Comparison of ENCODE assay signal across 9 mouse cellular contexts in the genomic region with DNA sequence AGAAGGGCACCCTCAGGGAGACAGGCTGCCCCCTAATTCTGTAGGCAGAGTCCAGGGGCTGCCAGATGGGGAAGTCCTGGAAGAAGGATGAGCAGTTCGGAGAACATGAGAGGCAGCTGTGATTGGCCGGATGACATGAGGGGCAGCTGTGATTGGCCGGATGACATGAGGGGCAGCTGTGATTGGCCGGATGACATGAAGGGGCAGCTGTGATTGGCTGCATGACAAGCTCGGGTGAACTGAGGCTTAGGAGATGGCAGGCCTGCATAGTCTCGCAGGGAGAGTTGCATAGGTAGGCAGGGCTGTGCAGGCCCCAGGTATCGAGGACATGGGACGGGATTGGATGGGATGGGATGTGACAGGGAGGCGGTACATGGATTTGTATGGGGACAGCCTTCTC. TPM values are rescaled to one million over a fixed set of nuclear protein-coding genes. Genes with fewer than 3 reads are reported as not detected.
A peak's percentile ranks its signal among the peaks of the same experiment; 100 is the strongest.
DNase-seq lines count a peak whose midpoint lies in the region; ATAC-seq lines count a peak whose summit lies in the region.
"Had no signal": no experiment of that assay in that cellular context is flagged by ENCODE, and none has a peak within 500 bp of the region (broad histone marks: within the 10 kb centered on the region; RNA-seq: fewer than 3 reads in every experiment).

No protein-coding gene starts in this region.

- H3K4me1 ChIP-seq in kidney, embryonic 16.5 days (ENCODE audit: insufficient read depth, low read length) = 0 out of 2 replicates have a peak, but pooled peaks cover 5% of the 10 kb centered on the region
- peaks cover 16% of the 10 kb centered on the region for H3K4me1 ChIP-seq in hindbrain, embryonic 15.5 days (replicated peaks)
- H3K4me1 ChIP-seq in midbrain, embryonic 13.5 days (replicated peaks) = peaks cover 15% of the 10 kb centered on the region

- H3K9ac ChIP-seq in kidney, embryonic 16.5 days (replicated peaks; ENCODE audit: low read length) = no peak overlapping the region
- H3K9ac ChIP-seq in hindbrain, embryonic 15.5 days = no peak overlapping the region
- H3K9ac ChIP-seq in midbrain, embryonic 13.5 days (replicated peaks) = no peak overlapping the region

- no peaks in the 10 kb centered on the region; the same call in 1 of the 2 replicates for H3K27me3 ChIP-seq in kidney, embryonic 16.5 days (ENCODE audit: insufficient read depth, low read length)
- H3K27me3 ChIP-seq in hindbrain, embryonic 15.5 days = no peaks in the 10 kb centered on the region
- H3K27me3 ChIP-seq in midbrain, embryonic 13.5 days = no peaks in the 10 kb centered on the region

- no peak overlapping the region for H3K27ac ChIP-seq in kidney, embryonic 16.5 days (ENCODE audit: low read length)
- H3K27ac ChIP-seq in hindbrain, embryonic 15.5 days (replicated peaks) = no peak overlapping the region
- H3K27ac ChIP-seq in midbrain, embryonic 13.5 days = peak overlapping the region; percentile 60; the same call in 1 of the 2 replicates

- intact Hi-C loops in left cerebral cortex, postnatal 14 days (cut with DNase I) = loop anchor here (2.0 kb wide), 1 partner anchor 84 kb away; no protein-coding TSS in a partner anchor

- WGBS in kidney, embryonic 16.5 days = 20% methylated on average over 9 of the region's 9 CpGs
- 5% methylated on average over 9 of the region's 9 CpGs for WGBS in hindbrain, embryonic 15.5 days
- 13% methylated on average over 9 of the region's 9 CpGs for WGBS in midbrain, embryonic 13.5 days

- no peaks in the 10 kb centered on the region for H3K36me3 ChIP-seq in kidney, embryonic 16.5 days (ENCODE audit: insufficient read depth, low read length)
- H3K36me3 ChIP-seq in hindbrain, embryonic 15.5 days = no peaks in the 10 kb centered on the region
- no peaks in the 10 kb centered on the region for H3K36me3 ChIP-seq in midbrain, embryonic 13.5 days

- DNase-seq in kidney, postnatal 10 days = no peak
- DNase-seq in embryo, embryonic 10 days (ENCODE audit: low spot score) = peak; percentile 81
- DNase-seq in ovary, postnatal 36 days (ENCODE audit: low spot score) = no peak
- no peak for DNase-seq in left cerebral cortex, postnatal 14 days (ENCODE audit: low spot score in 2 of 2)
- no peak for DNase-seq in adipocyte (ENCODE audit: low spot score)

- peak; percentile 62; the same call in 1 of the 2 replicates for ATAC-seq in kidney, embryonic 16.5 days (ENCODE audit: low FRiP score, low TSS enrichment)
- peak; percentile 73 for ATAC-seq in hindbrain, embryonic 15.5 days (ENCODE audit: low FRiP score, low read depth)
- peak; percentile 85 for ATAC-seq in midbrain, embryonic 13.5 days

- H3K9me3 ChIP-seq in kidney, embryonic 16.5 days (ENCODE audit: low read length) = no peaks in the 10 kb centered on the region; the same call in 1 of the 2 replicates
- H3K9me3 ChIP-seq in hindbrain, embryonic 15.5 days = no peaks in the 10 kb centered on the region
- no peaks in the 10 kb centered on the region for H3K9me3 ChIP-seq in midbrain, embryonic 13.5 days

- H3K4me2 ChIP-seq in kidney, embryonic 16.5 days (replicated peaks; ENCODE audit: low read depth, low read length) = 0 out of 2 replicates have a peak overlapping the region, but pooled peaks have one; percentile 8
- peak overlapping the region; percentile 29 for H3K4me2 ChIP-seq in hindbrain, embryonic 15.5 days
- peak overlapping the region; percentile 47 for H3K4me2 ChIP-seq in midbrain, embryonic 13.5 days (replicated peaks)

- no peak overlapping the region for H3K4me3 ChIP-seq in kidney, embryonic 16.5 days (ENCODE audit: low read length)
- no peak overlapping the region for H3K4me3 ChIP-seq in hindbrain, embryonic 15.5 days
- no peak overlapping the region; the same call in 1 of the 2 replicates for H3K4me3 ChIP-seq in midbrain, embryonic 13.5 days (replicated peaks)
- H3K4me3 ChIP-seq: myocyte had no signal

RNA-seq across cellular contexts. Expression of gene Hhipl1, which starts 13.7 kb away (rescaled TPM):
- polyA plus RNA-seq in kidney, embryonic 16.5 days (2015; fragmentation: Nextera tagmentation; extraction: Ambion mirVana) = 0.80 and 0.81 TPM in 2 replicates
- 2.7 and 2.9 TPM in 2 replicates for polyA plus RNA-seq in hindbrain, embryonic 15.5 days (2015; fragmentation: Nextera tagmentation; extraction: Ambion mirVana)
- polyA plus RNA-seq in midbrain, embryonic 13.5 days (2015; fragmentation: Nextera tagmentation; extraction: Ambion mirVana) = 2.0 and 2.9 TPM in 2 replicates
- total RNA-seq in left cerebral cortex, postnatal 14 days (2021) = 1 to 10 TPM; 6.4 to 8.5 TPM

RNA-seq across cellular contexts. Expression of gene Ccdc85c, which starts 17.2 kb away (rescaled TPM):
- polyA plus RNA-seq in kidney, embryonic 16.5 days (2015; fragmentation: Nextera tagmentation; extraction: Ambion mirVana) = 5.3 and 6.8 TPM in 2 replicates
- polyA plus RNA-seq in hindbrain, embryonic 15.5 days (2015; fragmentation: Nextera tagmentation; extraction: Ambion mirVana) = 13.7 and 14.7 TPM in 2 replicates
- polyA plus RNA-seq in midbrain, embryonic 13.5 days (2015; fragmentation: Nextera tagmentation; extraction: Ambion mirVana) = 19.5 and 21.5 TPM in 2 replicates
- total RNA-seq in left cerebral cortex, postnatal 14 days (2021) = 10 to 100 TPM; 63.8 to 64.7 TPM

RNA-seq across cellular contexts. Expression of gene Cyp46a1, which starts 41.8 kb away (rescaled TPM):
- polyA plus RNA-seq in kidney, embryonic 16.5 days (2015; fragmentation: Nextera tagmentation; extraction: Ambion mirVana) = 11.8 and 12.2 TPM in 2 replicates
- polyA plus RNA-seq in hindbrain, embryonic 15.5 days (2015; fragmentation: Nextera tagmentation; extraction: Ambion mirVana) = 30.8 and 32.2 TPM in 2 replicates
- 16.7 and 17.7 TPM in 2 replicates for polyA plus RNA-seq in midbrain, embryonic 13.5 days (2015; fragmentation: Nextera tagmentation; extraction: Ambion mirVana)
- total RNA-seq in left cerebral cortex, postnatal 14 days (2021) = 100 to 1,000 TPM; 258 to 270 TPM
